Mouse (Mus musculus) MEL (cell line): ENCODE results near the gene Rtp3. TPM values are rescaled to one million over a fixed set of nuclear protein-coding genes. Genes with fewer than 3 reads are reported as not detected.

ENCODE experiments used
- DNase-seq: peaks from one replicate; pipeline ENCODE4 v3.0.0; 2011; ENCODE audit warnings: low read depth, low spot score
- H3K27ac ChIP-seq: 2 replicates; pipeline ENCODE4 v1.5.1; 2012; ENCODE audit warnings: low read depth, mild to moderate bottlenecking, control low read depth, low read length, moderate library complexity; ENCODE audit not compliant: control insufficient read depth
- H3K27me3 ChIP-seq, 2 experiments: fragments of 150-350 bp in 1 of 2; sonication (generic) in 1 of 2; 2 replicates each; pipeline ENCODE4 v1.6.1; 2012; ENCODE audit warnings: low read length in 2 of 2, mild to moderate bottlenecking in 2 of 2, improper control_type of control experiment in 1 of 2, moderate library complexity in 1 of 2; ENCODE audit not compliant: insufficient read depth in 2 of 2, control insufficient read depth in 1 of 2
- H3K36me3 ChIP-seq, 2 experiments: 2 replicates each; pipeline ENCODE4 v1.6.1; 2012 to 2014; ENCODE audit warnings: low read length in 2 of 2, improper control_type of control experiment in 1 of 2, inconsistent platforms in 1 of 2, mild to moderate bottlenecking in 1 of 2; ENCODE audit not compliant: insufficient read depth in 2 of 2, control insufficient read depth in 1 of 2
- H3K4me1 ChIP-seq, 2 experiments: fragments of 150-350 bp in 1 of 2; sonication (generic) in 1 of 2; 2 replicates each; pipeline ENCODE4 v1.6.1; 2012; ENCODE audit warnings: low read length in 2 of 2, improper control_type of control experiment in 1 of 2, mild to moderate bottlenecking in 1 of 2; ENCODE audit not compliant: insufficient read depth in 2 of 2, control insufficient read depth in 1 of 2
- H3K4me3 ChIP-seq, 2 experiments: fragments of 150-350 bp in 1 of 2; sonication (generic) in 1 of 2; 2 replicates each; pipeline ENCODE4 v1.5.1; 2012; ENCODE audit warnings: low read depth in 2 of 2, low read length in 2 of 2, mild to moderate bottlenecking in 2 of 2, moderate library complexity in 2 of 2, control low read depth in 1 of 2, improper control_type of control experiment in 1 of 2; ENCODE audit not compliant: control insufficient read depth in 1 of 2, insufficient read depth in 1 of 2
- H3K79me2 ChIP-seq: 2 replicates; pipeline ENCODE4 v1.6.1; 2012; ENCODE audit warnings: mild to moderate bottlenecking, low read length, moderate library complexity; ENCODE audit not compliant: control insufficient read depth, poor library complexity, insufficient read depth
- H3K9ac ChIP-seq: 2 replicates; pipeline ENCODE4 v1.6.1; 2012; ENCODE audit warnings: low read depth, mild to moderate bottlenecking, control low read depth, low read length, moderate library complexity; ENCODE audit not compliant: control insufficient read depth, poor library complexity, severe bottlenecking
- H3K9me3 ChIP-seq: fragments of 150-350 bp; sonication (generic); replicated peaks from 2 replicates; pipeline ENCODE4 v1.6.1; 2012; ENCODE audit warnings: mild to moderate bottlenecking, low read length, improper control_type of control experiment, moderate library complexity; ENCODE audit not compliant: insufficient read depth
- CHD1 ChIP-seq: IDR thresholded peaks from 2 replicates; pipeline ENCODE4 v1.6.1; 2012; ENCODE audit warnings: low read depth, mild to moderate bottlenecking, inconsistent platforms, low read length, improper control_type of control experiment
- CHD2 ChIP-seq: IDR thresholded peaks from 2 replicates; pipeline ENCODE4 v1.6.1; 2011; ENCODE audit warnings: low read length, improper control_type of control experiment
- CTCF ChIP-seq, 3 experiments: IDR thresholded peaks in 2 of 3; conservative IDR thresholded peaks in 1 of 3; 2 replicates each; pipeline ENCODE4 v1.5.1; 2011 to 2012; ENCODE audit warnings: low read length in 3 of 3, low read depth in 2 of 3, mild to moderate bottlenecking in 2 of 3, improper control_type of control experiment in 1 of 3, inconsistent platforms in 1 of 3, mixed read lengths in 1 of 3, moderate library complexity in 1 of 3; ENCODE audit not compliant: control insufficient read depth in 1 of 3, insufficient read depth in 1 of 3, poor library complexity in 1 of 3, severe bottlenecking in 1 of 3
- EP300 ChIP-seq, 2 experiments: IDR thresholded peaks; 2 replicates each; pipeline ENCODE4 v1.6.1; 2011; ENCODE audit warnings: improper control_type of control experiment in 2 of 2, low read length in 2 of 2, low read depth in 1 of 2, mild to moderate bottlenecking in 1 of 2
- ETS1 ChIP-seq: IDR thresholded peaks from 2 replicates; pipeline ENCODE4 v1.6.1; 2012; ENCODE audit warnings: low read depth, mild to moderate bottlenecking, inconsistent platforms, low read length, improper control_type of control experiment, moderate library complexity
- GABPA ChIP-seq: IDR thresholded peaks from 2 replicates; pipeline ENCODE4 v1.6.1; 2012; ENCODE audit warnings: low read depth, mild to moderate bottlenecking, inconsistent platforms, low read length, improper control_type of control experiment, moderate library complexity
- GATA1 ChIP-seq: IDR thresholded peaks from 2 replicates; pipeline ENCODE4 v1.6.1; 2011; ENCODE audit warnings: low read depth, low read length, improper control_type of control experiment
- HCFC1 ChIP-seq: IDR thresholded peaks from 2 replicates; pipeline ENCODE4 v1.6.1; 2012; ENCODE audit warnings: low read depth, mild to moderate bottlenecking, inconsistent platforms, low read length, improper control_type of control experiment, moderate library complexity
- JUND ChIP-seq: IDR thresholded peaks from 2 replicates; pipeline ENCODE4 v1.6.1; 2011; ENCODE audit warnings: low read depth, mild to moderate bottlenecking, improper control_type of control experiment, low read length
- MAFK ChIP-seq: IDR thresholded peaks from 2 replicates; pipeline ENCODE4 v1.6.1; 2011; ENCODE audit warnings: low read depth, mild to moderate bottlenecking, low read length, improper control_type of control experiment, borderline replicate concordance
- MAX ChIP-seq: IDR thresholded peaks from 2 replicates; pipeline ENCODE4 v1.6.1; 2011; ENCODE audit warnings: low read length, improper control_type of control experiment
- MEF2A ChIP-seq: IDR thresholded peaks from 2 replicates; pipeline ENCODE4 v1.6.1; 2014; ENCODE audit warnings: low read depth, mild to moderate bottlenecking, inconsistent platforms, low read length, improper control_type of control experiment; ENCODE audit not compliant: poor library complexity, insufficient replicate concordance, severe bottlenecking; ENCODE audit errors: extremely low read depth
- MXI1 ChIP-seq: IDR thresholded peaks from 2 replicates; pipeline ENCODE4 v1.6.1; 2011; ENCODE audit warnings: mild to moderate bottlenecking, low read depth, low read length, improper control_type of control experiment
- MYB ChIP-seq: IDR thresholded peaks from 2 replicates; pipeline ENCODE4 v1.6.1; 2011; ENCODE audit warnings: mild to moderate bottlenecking, low read depth, low read length, improper control_type of control experiment
- MYC ChIP-seq: IDR thresholded peaks from 2 replicates; pipeline ENCODE4 v1.6.1; 2011; ENCODE audit warnings: low read depth, mild to moderate bottlenecking, low read length, improper control_type of control experiment, moderate library complexity
- NELFE ChIP-seq: IDR thresholded peaks from 2 replicates; pipeline ENCODE4 v1.6.1; 2011; ENCODE audit warnings: low read depth, low read length, improper control_type of control experiment
- NRF1 ChIP-seq: IDR thresholded peaks from 2 replicates; pipeline ENCODE4 v1.6.1; 2014; ENCODE audit warnings: low read depth, mild to moderate bottlenecking, inconsistent platforms, low read length, improper control_type of control experiment, moderate library complexity; ENCODE audit not compliant: poor library complexity, insufficient read depth, severe bottlenecking
- POLR2A ChIP-seq, 2 experiments: IDR thresholded peaks; 2 replicates each; pipeline ENCODE4 v1.6.1; 2011 to 2012; ENCODE audit warnings: low read length in 2 of 2, mild to moderate bottlenecking in 2 of 2, control low read depth in 1 of 2, improper control_type of control experiment in 1 of 2, low read depth in 1 of 2, moderate library complexity in 1 of 2; ENCODE audit not compliant: control insufficient read depth in 1 of 2, insufficient read depth in 1 of 2, poor library complexity in 1 of 2
- RAD21 ChIP-seq: IDR thresholded peaks from 2 replicates; pipeline ENCODE4 v1.6.1; 2011; ENCODE audit warnings: mild to moderate bottlenecking, low read depth, low read length, improper control_type of control experiment
- SMC3 ChIP-seq: IDR thresholded peaks from 2 replicates; pipeline ENCODE4 v1.6.1; 2011; ENCODE audit warnings: low read depth, low read length, improper control_type of control experiment
- TBP ChIP-seq: IDR thresholded peaks from 2 replicates; pipeline ENCODE4 v1.8.0; 2011; ENCODE audit warnings: low read depth, low read length, improper control_type of control experiment
- USF1 ChIP-seq: IDR thresholded peaks from 2 replicates; pipeline ENCODE4 v1.6.1; 2014; ENCODE audit warnings: low read depth, mild to moderate bottlenecking, inconsistent platforms, low read length, improper control_type of control experiment, moderate library complexity
- USF2 ChIP-seq, 2 experiments: IDR thresholded peaks; 2 replicates each; pipeline ENCODE4 v1.6.1; 2011 to 2012; ENCODE audit warnings: improper control_type of control experiment in 2 of 2, low read length in 2 of 2, borderline replicate concordance in 1 of 2, inconsistent platforms in 1 of 2, low read depth in 1 of 2, mild to moderate bottlenecking in 1 of 2; ENCODE audit not compliant: insufficient read depth in 1 of 2
- ZC3H11A ChIP-seq: IDR thresholded peaks from 2 replicates; pipeline ENCODE4 v1.6.1; 2012; ENCODE audit warnings: low read depth, mild to moderate bottlenecking, inconsistent platforms, low read length, improper control_type of control experiment
- ZKSCAN1 ChIP-seq: IDR thresholded peaks from 2 replicates; pipeline ENCODE4 v1.6.1; 2012; ENCODE audit warnings: low read depth, mild to moderate bottlenecking, inconsistent platforms, low read length, improper control_type of control experiment, moderate library complexity
- ZMIZ1 ChIP-seq: IDR thresholded peaks from 2 replicates; pipeline ENCODE4 v1.6.1; 2012; ENCODE audit warnings: low read depth, mild to moderate bottlenecking, inconsistent platforms, low read length, improper control_type of control experiment, moderate library complexity
- ZNF384 ChIP-seq: IDR thresholded peaks from 2 replicates; pipeline ENCODE4 v1.6.1; 2012; ENCODE audit warnings: low read depth, mild to moderate bottlenecking, inconsistent platforms, low read length, improper control_type of control experiment
- polyA plus RNA-seq, 2 experiments: library from polyadenylated mRNA; stranded (reverse) in 1 of 2; unstranded in 1 of 2; fragments of >175 nt in 1 of 2; fragments of >200 nt in 1 of 2; gene quantifications; 2 replicates each; pipeline versions ENCODE4 v1.2.1 to v1.2.4; 2012; ENCODE audit warnings: low replicate concordance in 2 of 2, low read depth in 1 of 2; ENCODE audit not compliant: insufficient read length in 2 of 2, insufficient read depth in 1 of 2, missing spikeins in 1 of 2
- total RNA-seq: library from RNA; depleted of rRNA; stranded (reverse); fragments of 300-350 nt; gene quantifications from 2 replicates; pipeline ENCODE4 v1.2.3, GENCODE M21; 2012

The Rtp3 gene
- total and polyA plus RNA-seq, 3 experiments, result not detected

- TF ChIP-seq NELFE, result no peak
- TF ChIP-seq ZNF384, result no peak
- TF ChIP-seq ZKSCAN1, result no peak
- no peak for TF ChIP-seq JUND
- no peak for TF ChIP-seq MYC
- TF ChIP-seq MYB, result no peak
- TF ChIP-seq, all 39 proteins: peak for 0
- Histone ChIP-seq H3K27ac (no peak overlapping the region), H3K9me3 (no peaks in the 10 kb centered on the region), H3K27me3 (no peaks in the 10 kb centered on the region), H3K79me2 (no peaks in the 10 kb centered on the region), H3K9ac (no peak overlapping the region), H3K36me3 (no peaks in the 10 kb centered on the region), H3K4me1 (no peaks in the 10 kb centered on the region), H3K4me3 (no peak overlapping the region)
- DNase-seq, result no peak
Observed at GRCm38 (mm10) chr9:110961386-110961785, 29.0 kb downstream of the Rtp3 start.

- DNase-seq, result no peak
Observed at GRCm38 (mm10) chr9:110960230-110961149, 29.9 kb downstream of the Rtp3 start.

GRCm38 (mm10) chr9:110959669-110960068 lies 30.7 kb downstream of the Rtp3 start:
- Histone ChIP-seq H3K9me3 (no peaks in the 10 kb centered on the region), H3K79me2 (no peaks in the 10 kb centered on the region), H3K4me3 (no peak overlapping the region), H3K36me3 (no peaks in the 10 kb centered on the region), H3K27ac (no peak overlapping the region), H3K9ac (no peak overlapping the region), H3K4me1 (no peaks in the 10 kb centered on the region), H3K27me3 (no peaks in the 10 kb centered on the region)
- DNase-seq, result no peak
- no peak for TF ChIP-seq ZKSCAN1
- no peak for TF ChIP-seq CHD2
- TF ChIP-seq TBP, result no peak
- TF ChIP-seq HCFC1, result no peak
- TF ChIP-seq MAFK, result no peak
- TF ChIP-seq EP300 (IDR thresholded peaks at IDR 0.05; ENCODE audit: low read depth in 1 of 2, low read length in 2 of 2), result no peak
- no peak for TF ChIP-seq USF2 (IDR thresholded peaks at IDR 0.05; ENCODE audit: borderline replicate concordance in 1 of 2, insufficient read depth in 1 of 2, low read depth in 1 of 2, low read length in 2 of 2)
- no peak for TF ChIP-seq CTCF (IDR thresholded peaks at IDR 0.05 in 2 of 3, conservative IDR thresholded peaks at IDR 0.05 in 1 of 3; ENCODE audit: control insufficient read depth in 1 of 3, insufficient read depth in 1 of 3, low read depth in 2 of 3, low read length in 3 of 3, poor library complexity in 1 of 3, severe bottlenecking in 1 of 3)
- no peak for TF ChIP-seq MXI1
- no peak for TF ChIP-seq ZMIZ1
- TF ChIP-seq ZNF384, result no peak
- TF ChIP-seq ETS1, result no peak
- TF ChIP-seq CHD1, result no peak
- TF ChIP-seq NRF1, result no peak
- no peak for TF ChIP-seq SMC3
- TF ChIP-seq ZC3H11A, result no peak

More at GRCm38 (mm10) chr9:110960230-110961149, 29.9 kb downstream of the Rtp3 start:
- H3K9ac ChIP-seq, result no peak overlapping the region
- no peaks in the 10 kb centered on the region for H3K27me3 ChIP-seq
- no peaks in the 10 kb centered on the region for H3K36me3 ChIP-seq
- H3K79me2 ChIP-seq, result no peaks in the 10 kb centered on the region
- no peak overlapping the region for H3K27ac ChIP-seq
- TF ChIP-seq MAFK (no peak), RAD21 (no peak), NRF1 (no peak), MAX (no peak), NELFE (no peak), POLR2A (IDR thresholded peaks at IDR 0.05; ENCODE audit: control insufficient read depth in 1 of 2, insufficient read depth in 1 of 2, low read depth in 1 of 2, low read length in 2 of 2, poor library complexity in 1 of 2) (no peak), MEF2A (no peak), USF1 (no peak), ZNF384 (no peak), MYB (no peak), GATA1 (no peak), CHD1 (no peak), GABPA (no peak)
- no peak overlapping the region for H3K4me3 ChIP-seq
- no peaks in the 10 kb centered on the region for H3K9me3 ChIP-seq
- no peaks in the 10 kb centered on the region for H3K4me1 ChIP-seq
